Mouse (Mus musculus) heart, embryonic 14.5 days (tissue): ENCODE measurements around the gene Gm4763. TPM values are rescaled to one million over a fixed set of nuclear protein-coding genes. Genes with fewer than 3 reads are reported as not detected.
"Not testable (repeated sequence)": the region's sequence is repeated elsewhere in the genome, so short reads cannot be mapped to it uniquely, and the experiment has no call there.

Experiments
- ATAC-seq: fragments of 200-750 bp; cut with Nextera tagmentation; 2 replicates; pipeline ENCODE4 v1.8.0; 2017; ENCODE audit warnings: low read depth, moderate TSS enrichment; ENCODE audit not compliant: insufficient number of reproducible peaks, insufficient read depth, low FRiP score
- H3K27ac ChIP-seq, 2 experiments: fragments of 200-500 bp in 1 of 2; fragments of 300-500 bp in 1 of 2; sonication (generic) in 1 of 2; replicated peaks in 1 of 2; 2 replicates each; pipeline ENCODE4 v1.5.1; 2012 to 2014; ENCODE audit warnings: low read depth in 2 of 2, low read length in 2 of 2, control low read depth in 1 of 2, mild to moderate bottlenecking in 1 of 2, mixed read lengths in 1 of 2; ENCODE audit not compliant: control insufficient read depth in 1 of 2, insufficient read depth in 1 of 2
- H3K27me3 ChIP-seq: fragments of 300-500 bp; sonication (generic); 2 replicates; pipeline ENCODE4 v1.6.1; 2014; ENCODE audit warnings: mild to moderate bottlenecking, low read length, control low read depth; ENCODE audit not compliant: control insufficient read depth, insufficient read depth
- H3K36me3 ChIP-seq: fragments of 300-500 bp; sonication (generic); 2 replicates; pipeline ENCODE4 v1.6.1; 2014; ENCODE audit warnings: mild to moderate bottlenecking, control low read depth, low read length, mixed read lengths; ENCODE audit not compliant: control insufficient read depth, insufficient read depth
- H3K4me1 ChIP-seq, 2 experiments: fragments of 200-500 bp in 1 of 2; fragments of 300-500 bp in 1 of 2; sonication (generic) in 1 of 2; 2 replicates each; pipeline ENCODE4 v1.6.1; 2012 to 2014; ENCODE audit warnings: low read length in 2 of 2, control low read depth in 1 of 2, mixed read lengths in 1 of 2; ENCODE audit not compliant: control insufficient read depth in 2 of 2, insufficient read depth in 2 of 2
- H3K4me2 ChIP-seq: fragments of 300-500 bp; sonication (generic); 2 replicates; pipeline ENCODE4 v1.6.1; 2014; ENCODE audit warnings: mild to moderate bottlenecking, low read length
- H3K4me3 ChIP-seq, 2 experiments: fragments of 200-500 bp in 1 of 2; fragments of 300-500 bp in 1 of 2; sonication (generic) in 1 of 2; 2 replicates each; pipeline ENCODE4 v1.5.1; 2012 to 2014; ENCODE audit warnings: low read length in 2 of 2, mild to moderate bottlenecking in 2 of 2, control low read depth in 1 of 2, low read depth in 1 of 2, moderate library complexity in 1 of 2; ENCODE audit not compliant: control insufficient read depth in 1 of 2, insufficient read depth in 1 of 2
- H3K9ac ChIP-seq: fragments of 300-500 bp; sonication (generic); 2 replicates; pipeline ENCODE4 v1.6.1; 2014; ENCODE audit warnings: mild to moderate bottlenecking, low read length
- H3K9me3 ChIP-seq: fragments of 300-500 bp; sonication (generic); 2 replicates; pipeline ENCODE4 v1.6.1; 2016; ENCODE audit warnings: low read length, control low read depth; ENCODE audit not compliant: control insufficient read depth
- WGBS: fragments of 180-500 bp; shearing (Covaris S2); extraction: QIAGEN DNeasy Blood & Tissue Kit; methylation state at CpG from one replicate; pipeline ENCODE4 v1.1.7; 2014; 5-methylcytosine and 5-hydroxymethylcytosine counted together
- polyA plus RNA-seq: library from polyadenylated mRNA; unstranded; fragments of >200 nt; fragmentation: Nextera tagmentation; extraction: Ambion mirVana; gene quantifications from 2 replicates; pipeline ENCODE4 v1.2.1, GENCODE M21; 2014

Gm4763 gene
- polyA plus RNA-seq, result not detected in 2 replicates

- 82% methylated on average over 11 of the region's 11 CpGs for WGBS
- not testable (repeated sequence) for H3K9ac ChIP-seq
These were observed at the start of gene Gm4763 for GRCm38 (mm10) chr7:24726808-24727207. TSS of gene Gm4763 (minus strand) at chr7:24726908.

GRCm38 (mm10) chr7:24776145-24776544 lies 49.4 kb upstream of the Gm4763 start:
- Histone ChIP-seq H3K9ac (no peak overlapping the region), H3K9me3 (no peaks in the 10 kb centered on the region), H3K4me3 (no peak overlapping the region), H3K4me2 (no peak overlapping the region), H3K27me3 (no peaks in the 10 kb centered on the region), H3K36me3 (no peaks in the 10 kb centered on the region), H3K4me1 (no peaks in the 10 kb centered on the region), H3K27ac (no peak overlapping the region)
- 67% methylated on average over 2 of the region's 2 CpGs for WGBS
- ATAC-seq, result no peak

More at GRCm38 (mm10) chr7:24726808-24727207, at the start of gene Gm4763:
- not testable (repeated sequence) for H3K36me3 ChIP-seq, ATAC-seq, H3K27ac ChIP-seq, H3K4me2 ChIP-seq, H3K4me1 ChIP-seq, H3K27me3 ChIP-seq, H3K4me3 ChIP-seq, H3K9me3 ChIP-seq

GRCm38 (mm10) chr7:24773942-24774535 lies 47.3 kb upstream of the Gm4763 start:
- Histone ChIP-seq H3K9me3 (no peaks in the 10 kb centered on the region), H3K27me3 (no peaks in the 10 kb centered on the region), H3K4me3 (no peak overlapping the region), H3K27ac (no peak overlapping the region), H3K36me3 (no peaks in the 10 kb centered on the region), H3K4me2 (no peak overlapping the region), H3K4me1 (no peaks in the 10 kb centered on the region), H3K9ac (no peak overlapping the region)
- no peak for ATAC-seq
- 31% methylated on average over 3 of the region's 3 CpGs for WGBS

- Histone ChIP-seq H3K9me3 (no peaks in the 10 kb centered on the region), H3K27ac (no peak overlapping the region), H3K4me1 (no peaks in the 10 kb centered on the region), H3K4me3 (no peak overlapping the region), H3K9ac (no peak overlapping the region), H3K4me2 (no peak overlapping the region), H3K36me3 (no peaks in the 10 kb centered on the region), H3K27me3 (no peaks in the 10 kb centered on the region)
- no peak for ATAC-seq
These were observed 44.7 kb upstream of the Gm4763 start for GRCm38 (mm10) chr7:24771361-24771760.

- 80% methylated on average over 8 of the region's 8 CpGs for WGBS
- ATAC-seq, result no peak
- Histone ChIP-seq H3K9ac (no peak overlapping the region), H3K27me3 (no peaks in the 10 kb centered on the region), H3K4me3 (no peak overlapping the region), H3K4me1 (no peaks in the 10 kb centered on the region), H3K4me2 (no peak overlapping the region), H3K9me3 (no peaks in the 10 kb centered on the region), H3K27ac (no peak overlapping the region), H3K36me3 (no peaks in the 10 kb centered on the region)
These were observed 35.9 kb upstream of the Gm4763 start for GRCm38 (mm10) chr7:24762574-24762973.

GRCm38 (mm10) chr7:24761161-24761560 lies 34.5 kb upstream of the Gm4763 start:
- no peak overlapping the region for H3K9ac ChIP-seq
- no peaks in the 10 kb centered on the region for H3K4me1 ChIP-seq
- H3K27me3 ChIP-seq, result no peaks in the 10 kb centered on the region
- whole genome bisulfite sequencing, result 63% methylated on average over 6 of the region's 6 CpGs
- no peak overlapping the region for H3K4me2 ChIP-seq
- no peak overlapping the region for H3K4me3 ChIP-seq
- H3K9me3 ChIP-seq, result no peaks in the 10 kb centered on the region
- H3K36me3 ChIP-seq, result no peaks in the 10 kb centered on the region
- H3K27ac ChIP-seq, result no peak overlapping the region
- ATAC-seq, result no peak

- no peaks in the 10 kb centered on the region for H3K9me3 ChIP-seq
- H3K9ac ChIP-seq, result no peak within 1 kb of the TSS
- H3K36me3 ChIP-seq, result no peaks in the 10 kb centered on the region
- no peak for ATAC-seq
- H3K27ac ChIP-seq, result no peak within 1 kb of the TSS
- WGBS, result 70% methylated on average over 6 of the region's 6 CpGs
- no peak within 1 kb of the TSS for H3K4me2 ChIP-seq
- H3K27me3 ChIP-seq, result no peaks in the 10 kb centered on the region
- H3K4me3 ChIP-seq, result no peak within 1 kb of the TSS
- H3K4me1 ChIP-seq, result no peaks in the 10 kb centered on the region
These were observed 33.5 kb upstream of the Gm4763 start, which contains the start of gene Cd177 for GRCm38 (mm10) chr7:24760211-24760610. TSS of gene Cd177 (minus strand) at chr7:24760311.

- WGBS, result 65% methylated on average over 1 of the region's 1 CpGs
- Histone ChIP-seq H3K27me3 (no peaks in the 10 kb centered on the region), H3K4me3 (no peak overlapping the region), H3K9me3 (no peaks in the 10 kb centered on the region), H3K36me3 (no peaks in the 10 kb centered on the region), H3K4me1 (no peaks in the 10 kb centered on the region), H3K9ac (no peak overlapping the region), H3K27ac (no peak overlapping the region), H3K4me2 (no peak overlapping the region)
- ATAC-seq, result no peak
These were observed 31.8 kb upstream of the Gm4763 start for GRCm38 (mm10) chr7:24758520-24758919.
